Mouse (Mus musculus) neutrophil, adult 5-6 weeks (primary cell): ENCODE measurements around the gene Kncn. TPM values are rescaled to one million over a fixed set of nuclear protein-coding genes. Genes with fewer than 3 reads are reported as not detected.

Source experiments
- ATAC-seq: fragments of 151-379, 151-347 bp; 2 replicates; pipeline ENCODE4 v1.8.0; 2017; ENCODE audit warnings: mild to moderate bottlenecking, moderate TSS enrichment; ENCODE audit not compliant: insufficient number of reproducible peaks, poor library complexity, low FRiP score, severe bottlenecking; ENCODE audit errors: extremely low read depth
- total RNA-seq: library from RNA; stranded (forward); fragments of 200-1000 nt; gene quantifications from 2 replicates; pipeline ENCODE4 v1.2.3, GENCODE M21; 2017

Kncn gene
- total RNA-seq, 1 experiment from 2014 or later: not detected

- no peak for ATAC-seq
Observed at GRCm38 (mm10) chr4:115869512-115870210, 14.5 kb upstream of the Kncn start.

DNA sequence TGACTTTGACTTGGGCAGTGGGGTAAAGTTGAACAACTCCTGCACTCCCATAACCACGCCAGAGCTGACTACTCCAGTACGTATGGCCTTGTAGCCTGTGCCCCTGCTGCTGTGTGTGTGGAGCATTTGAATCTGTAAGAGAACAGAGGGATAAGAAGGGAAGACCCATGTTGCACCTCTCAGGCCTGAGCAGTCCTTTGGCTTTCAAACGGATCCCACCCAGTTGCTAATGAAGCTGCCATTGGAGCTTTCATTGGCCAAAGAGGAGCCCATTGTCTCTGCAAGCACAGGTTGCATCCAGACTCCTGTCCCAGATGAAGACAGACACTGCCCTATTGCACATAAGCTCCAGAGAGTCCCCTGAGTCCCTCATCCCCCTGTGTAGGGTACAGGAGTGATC lies 11.0 kb upstream of the Kncn start:
- ATAC-seq: no peak

DNA sequence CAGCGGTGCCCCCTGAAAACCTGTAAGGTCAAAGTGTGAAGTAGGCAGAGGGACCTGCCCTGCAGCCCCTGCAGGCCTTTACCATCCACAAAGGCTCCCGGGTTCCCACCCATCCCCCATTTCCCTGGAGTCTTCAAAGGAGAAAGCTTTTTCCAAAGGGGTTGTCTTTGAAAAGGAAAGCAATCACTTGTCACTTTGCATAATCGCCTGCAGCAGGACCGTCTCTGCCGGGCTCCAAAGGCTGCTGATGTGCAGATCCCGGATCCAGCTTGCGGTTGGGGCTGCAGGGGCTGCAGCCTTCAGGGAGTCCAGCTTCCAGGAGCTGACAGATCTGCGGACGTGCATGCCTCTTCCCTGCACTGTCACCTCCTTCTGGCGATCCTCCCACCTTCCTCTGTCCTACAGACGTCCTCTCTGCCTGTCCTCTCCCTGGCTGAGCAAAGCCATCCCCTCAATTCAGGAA lies 6.0 kb upstream of the Kncn start:
- no peak for ATAC-seq

GRCm38 (mm10) chr4:115878828-115879227 lies 5.4 kb upstream of the Kncn start:
- ATAC-seq: no peak

- ATAC-seq: no peak
Observed at GRCm38 (mm10) chr4:115881183-115881582, 3.0 kb upstream of the Kncn start.

- ATAC-seq: no peak
Observed at GRCm38 (mm10) chr4:115882195-115882594, 2.0 kb upstream of the Kncn start.

DNA sequence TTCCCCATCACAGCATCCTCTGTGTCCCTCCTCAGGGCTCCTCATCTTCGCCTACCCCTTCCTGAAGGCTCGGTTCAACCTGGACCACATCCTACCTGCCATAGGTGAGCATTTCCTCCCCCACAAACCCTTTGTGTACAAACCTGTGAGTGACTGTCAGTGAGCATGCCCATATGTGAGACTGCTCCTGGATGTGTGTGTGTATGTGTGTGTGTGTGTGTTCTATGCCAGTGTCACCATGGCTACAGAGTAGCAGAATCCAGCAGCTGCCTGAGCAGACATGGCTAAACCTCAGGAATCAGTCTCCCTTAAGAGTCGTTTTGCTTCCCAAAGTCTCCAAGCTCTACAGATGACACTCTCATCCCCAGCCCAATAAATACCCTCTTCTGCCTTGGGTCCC lies 1.6 kb downstream of the Kncn start:
- no peak for ATAC-seq

DNA sequence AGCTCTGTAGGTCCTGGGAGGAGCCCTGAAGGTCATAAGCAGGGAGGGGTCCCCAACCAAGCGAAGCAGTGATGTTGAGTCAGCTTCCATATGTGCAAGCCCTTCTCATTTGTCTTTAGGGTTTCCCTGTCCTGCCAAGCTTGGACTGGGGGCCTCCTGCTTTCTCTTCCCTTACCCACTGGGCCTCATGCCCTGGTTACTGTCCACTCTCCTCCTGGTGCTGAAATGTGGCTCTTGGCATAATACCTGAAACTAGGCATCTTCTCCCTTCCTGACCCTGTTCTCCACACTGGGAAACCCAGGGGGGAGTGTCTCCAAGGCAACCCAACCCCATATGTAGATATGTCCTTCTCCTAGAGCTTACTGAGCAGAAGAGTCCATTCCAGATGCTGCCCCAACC lies 2.7 kb downstream of the Kncn start:
- no peak for ATAC-seq

DNA sequence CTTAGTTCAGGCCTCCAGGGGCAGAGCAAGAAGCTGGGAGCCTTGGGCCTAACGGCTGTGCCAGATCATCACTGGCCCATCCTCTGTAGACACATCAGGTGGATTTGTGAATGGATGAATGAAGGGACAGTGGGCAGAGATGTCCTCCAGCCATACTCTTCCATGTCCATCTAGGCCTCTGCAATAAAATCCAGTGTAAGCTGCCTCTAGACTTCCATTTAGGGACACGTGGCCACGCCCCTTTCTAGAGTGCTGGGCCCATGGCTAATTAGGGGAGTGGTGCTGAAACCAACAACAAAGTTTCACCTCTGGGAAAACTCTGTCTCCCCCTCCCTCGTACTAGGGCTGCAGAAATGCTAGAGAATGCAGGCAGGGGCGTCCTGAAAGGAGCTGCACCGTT lies 5.9 kb downstream of the Kncn start:
- no peak for ATAC-seq

- no peak for ATAC-seq
Observed at GRCm38 (mm10) chr4:115890553-115890952, 6.4 kb downstream of the Kncn start, which contains the start of gene 6430628N08Rik. TSS of gene 6430628N08Rik (plus strand) at chr4:115890665.

- ATAC-seq: no peak
Observed at GRCm38 (mm10) chr4:115894281-115894680, 10.1 kb downstream of the Kncn start.

GRCm38 (mm10) chr4:115897901-115898631 lies 13.9 kb downstream of the Kncn start:
- ATAC-seq: no peak

GRCm38 (mm10) chr4:115902816-115903215 lies 18.6 kb downstream of the Kncn start:
- no peak for ATAC-seq

- no peak for ATAC-seq
Observed at GRCm38 (mm10) chr4:115904375-115904774, 20.2 kb downstream of the Kncn start.

GRCm38 (mm10) chr4:115905701-115906100 lies 21.5 kb downstream of the Kncn start:
- no peak for ATAC-seq

DNA sequence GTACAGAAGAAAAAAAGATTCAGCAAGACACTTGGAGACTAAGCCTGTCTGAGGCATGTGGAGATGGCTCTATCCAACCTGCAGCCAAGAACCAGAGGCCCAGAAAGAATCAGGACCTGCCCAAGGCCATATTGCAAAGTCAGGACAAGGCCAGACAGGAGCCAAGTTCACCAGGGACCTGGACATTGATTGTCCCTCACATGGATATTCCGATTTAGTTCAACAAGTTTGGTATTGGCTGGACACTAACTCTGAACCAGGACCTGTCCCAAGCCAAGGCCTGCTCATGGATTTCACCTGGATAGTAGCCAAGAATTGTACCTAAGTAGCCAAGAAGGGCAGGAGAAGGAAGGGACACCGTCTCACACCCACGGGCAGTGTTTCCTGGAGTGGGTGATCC lies 22.6 kb downstream of the Kncn start:
- ATAC-seq: no peak

GRCm38 (mm10) chr4:115907994-115908393 lies 23.8 kb downstream of the Kncn start:
- no peak for ATAC-seq

DNA sequence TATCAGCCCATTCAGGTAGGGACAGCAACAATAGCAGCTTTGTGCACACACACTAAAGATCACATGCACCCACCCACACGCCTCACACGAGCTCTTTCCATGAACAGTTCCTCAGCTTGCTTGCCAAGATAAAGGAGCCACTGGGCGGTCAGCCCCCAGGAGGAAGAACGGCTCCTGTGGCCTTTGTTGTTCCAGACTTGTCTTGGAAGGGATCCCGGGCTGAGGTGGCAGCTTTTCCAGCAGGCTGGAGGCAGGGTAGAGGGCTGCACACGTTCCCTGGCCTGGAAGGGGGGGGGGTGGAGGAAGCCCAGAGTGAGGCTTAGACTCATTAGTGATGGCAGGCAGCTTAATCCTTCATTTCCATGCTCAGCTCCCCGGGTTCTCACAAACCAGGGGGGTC lies 24.4 kb downstream of the Kncn start:
- no peak for ATAC-seq

DNA sequence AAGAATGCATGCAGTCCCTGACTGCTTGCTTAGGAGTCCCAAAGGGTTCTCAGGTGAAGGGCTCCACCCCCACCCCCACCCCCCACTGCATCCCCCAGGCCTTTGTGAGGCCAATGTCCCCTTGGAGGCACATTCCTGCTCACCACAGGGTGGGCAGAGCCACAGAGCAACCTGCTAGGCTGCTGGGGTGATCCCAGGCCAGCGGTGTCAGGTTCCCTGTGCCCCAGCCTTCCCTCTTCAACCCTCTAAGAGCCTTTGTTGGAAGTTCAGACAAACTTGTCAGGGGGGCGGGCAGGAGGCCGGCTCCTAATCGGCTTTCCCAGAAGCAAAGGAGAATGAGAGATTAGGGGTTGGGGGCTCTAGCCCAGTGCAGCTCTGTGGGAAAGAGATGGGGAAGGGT lies 27.4 kb downstream of the Kncn start:
- ATAC-seq: no peak

DNA sequence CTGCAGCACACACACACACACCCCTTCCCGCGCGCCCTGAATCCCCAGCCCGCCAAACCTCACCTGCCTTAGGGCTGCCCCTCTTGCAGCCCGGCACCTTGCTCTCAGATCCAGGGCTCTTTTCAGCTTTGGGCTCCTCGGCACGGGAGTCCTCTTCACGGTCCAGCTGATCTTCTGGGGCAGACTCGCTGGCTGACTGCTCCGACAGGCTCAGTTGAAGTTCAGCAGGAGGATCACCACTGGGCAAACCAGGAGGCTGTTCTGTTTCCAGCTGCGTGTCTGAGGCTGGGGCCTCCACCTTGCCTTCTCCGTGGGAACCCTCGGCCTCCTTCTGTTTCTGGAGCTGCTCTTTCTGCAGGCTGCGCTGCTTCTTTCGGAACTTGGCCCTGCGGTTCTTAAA lies 35.7 kb downstream of the Kncn start:
- no peak for ATAC-seq
